Mouse (Mus musculus): Measurements from ENCODE around the gene Serhl. TPM values are rescaled to one million over a fixed set of nuclear protein-coding genes. Genes with fewer than 3 reads are reported as not detected.

The Serhl gene
- polyA plus RNA-seq, 1 experiment from 2014 or later = 29.7 TPM

DNA sequence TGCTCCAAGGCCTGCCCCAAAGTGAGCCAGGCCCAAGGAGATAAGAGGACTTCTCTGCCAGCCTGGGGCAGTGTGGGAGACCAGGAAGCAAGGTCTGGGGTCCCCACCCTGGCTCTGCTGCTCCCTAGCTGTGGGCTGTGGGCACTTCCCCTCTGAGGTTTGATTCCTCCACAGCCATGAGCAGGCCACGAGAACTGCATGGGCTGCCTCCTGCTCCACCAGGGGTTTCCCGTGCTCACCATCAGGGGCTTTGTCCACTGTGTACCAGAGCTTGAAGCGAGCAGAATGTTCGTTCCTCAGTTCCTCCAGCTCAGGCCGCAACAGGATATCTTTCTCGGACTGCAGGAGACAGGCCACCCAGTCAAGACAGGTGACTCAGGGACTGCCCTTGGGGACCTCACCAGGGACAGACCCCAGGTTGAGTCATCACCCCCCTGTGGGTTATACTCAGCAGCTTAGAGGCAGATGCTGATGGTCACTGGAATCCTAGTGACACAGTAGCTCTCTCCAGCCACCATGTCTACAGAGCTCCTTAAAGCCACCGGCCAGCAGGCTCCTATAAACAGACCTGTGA, 69.4 kb downstream of the Serhl start:
- H3K27me3 ChIP-seq = no peaks in the 10 kb centered on the region
- no peak overlapping the region for H3K9ac ChIP-seq
- H3K4me2 ChIP-seq = no peak overlapping the region
- no peaks in the 10 kb centered on the region for H3K9me3 ChIP-seq
- H3K27ac ChIP-seq (replicated peaks) = no peak overlapping the region
- H3K4me3 ChIP-seq = no peak overlapping the region
- H3K36me3 ChIP-seq = peaks cover 35% of the 10 kb centered on the region
- whole genome bisulfite sequencing = 90% methylated on average over 7 of the region's 7 CpGs
- H3K4me1 ChIP-seq (replicated peaks) = no peaks in the 10 kb centered on the region
- no peak for ATAC-seq (ENCODE audit: low FRiP score, low read depth)

DNA sequence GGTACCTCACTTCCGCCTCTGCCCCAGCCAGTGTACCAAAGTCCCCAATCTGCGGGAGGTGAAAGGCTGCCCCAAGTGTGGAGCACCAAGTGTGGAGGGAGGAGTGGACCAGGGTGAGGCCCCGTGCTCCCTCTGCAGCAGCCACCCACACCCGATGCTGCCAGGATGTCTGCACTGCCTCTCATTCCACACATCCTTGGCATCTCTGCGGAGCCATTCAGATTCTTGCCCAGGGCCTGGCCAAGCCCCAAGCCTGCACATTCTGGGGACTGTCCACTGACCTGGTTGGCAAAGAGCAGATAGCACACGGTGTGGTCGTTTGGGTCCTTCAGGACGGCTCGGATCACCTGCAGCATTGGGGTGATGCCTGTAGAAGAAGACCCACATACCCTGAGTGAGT, 70.5 kb downstream of the Serhl start:
- 96% methylated on average over 9 of the region's 9 CpGs for WGBS

DNA sequence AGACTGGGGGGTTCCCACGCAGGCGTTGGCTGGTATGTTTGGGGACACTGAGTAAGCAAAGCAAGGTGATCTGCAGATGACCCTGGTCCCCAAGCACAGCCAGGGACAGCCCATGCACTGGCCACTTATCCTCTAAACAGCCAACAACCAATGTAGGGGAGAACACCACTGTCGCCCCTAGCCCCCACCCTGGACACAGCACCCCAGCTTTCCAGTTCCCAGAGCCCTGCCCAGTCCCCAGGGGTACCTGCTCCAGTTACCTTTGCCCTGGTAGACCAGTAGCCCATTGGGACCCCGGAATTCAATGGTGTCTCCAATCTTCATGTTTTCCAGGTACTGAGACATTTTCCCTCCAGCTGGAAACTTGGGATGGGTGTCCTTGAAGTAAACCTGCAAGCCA, 71.3 kb downstream of the Serhl start:
- H3K9ac ChIP-seq = no peak overlapping the region
- no peaks in the 10 kb centered on the region for H3K4me1 ChIP-seq (replicated peaks)
- H3K27ac ChIP-seq (replicated peaks) = no peak overlapping the region
- H3K4me2 ChIP-seq = no peak overlapping the region
- ATAC-seq (ENCODE audit: low FRiP score, low read depth) = no peak
- WGBS = 92% methylated on average over 4 of the region's 4 CpGs
- peaks cover 31% of the 10 kb centered on the region for H3K36me3 ChIP-seq
- H3K27me3 ChIP-seq = no peaks in the 10 kb centered on the region
- H3K9me3 ChIP-seq = no peaks in the 10 kb centered on the region
- no peak overlapping the region for H3K4me3 ChIP-seq

More for the DNA sequence above, 70.5 kb downstream of the Serhl start:
- Histone ChIP-seq H3K27me3 (no peaks in the 10 kb centered on the region), H3K4me2 (no peak overlapping the region), H3K9me3 (no peaks in the 10 kb centered on the region), H3K9ac (no peak overlapping the region), H3K36me3 (peaks cover 31% of the 10 kb centered on the region), H3K27ac (replicated peaks) (no peak overlapping the region), H3K4me1 (replicated peaks) (no peaks in the 10 kb centered on the region), H3K4me3 (no peak overlapping the region)
- no peak for ATAC-seq (ENCODE audit: low FRiP score, low read depth)

DNA sequence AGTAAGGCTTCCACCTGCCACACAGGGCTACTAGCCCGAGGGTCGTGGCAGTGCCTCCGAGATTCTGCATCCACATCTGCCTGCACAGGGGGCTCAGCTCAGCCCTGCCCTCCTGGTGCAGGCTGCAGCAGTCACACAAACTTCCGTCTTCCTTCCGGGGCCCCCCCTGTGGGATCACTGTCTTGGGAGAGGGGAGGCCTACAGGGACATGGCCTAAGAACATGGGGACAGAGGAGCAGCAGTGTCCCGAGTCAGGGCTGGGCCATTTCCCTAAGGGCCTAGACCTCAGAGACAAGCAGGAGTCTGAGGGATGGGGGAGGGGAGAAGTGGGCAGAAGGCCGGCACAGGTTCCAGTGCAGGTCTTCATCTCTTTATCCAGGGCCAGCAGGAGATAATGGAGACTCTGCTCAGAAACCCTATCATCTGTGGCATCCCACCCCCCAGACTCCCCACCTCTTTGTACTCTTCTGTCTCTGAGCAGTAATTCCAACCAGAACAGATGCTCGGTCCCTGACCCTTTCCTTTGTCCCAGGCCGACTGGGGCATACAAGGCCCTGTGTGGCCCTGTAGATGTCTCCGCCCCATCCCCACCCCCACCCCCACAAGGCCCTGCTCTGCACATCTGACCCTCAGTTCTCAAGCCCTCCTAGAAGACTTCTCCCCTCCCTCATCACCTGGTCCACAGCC, 71.9 kb downstream of the Serhl start:
- no peak overlapping the region for H3K27ac ChIP-seq (replicated peaks)
- H3K36me3 ChIP-seq = peaks cover 31% of the 10 kb centered on the region
- no peaks in the 10 kb centered on the region for H3K4me1 ChIP-seq (replicated peaks)
- ATAC-seq (ENCODE audit: low FRiP score, low read depth) = no peak
- H3K9me3 ChIP-seq = no peaks in the 10 kb centered on the region
- 32% methylated on average over 10 of the region's 10 CpGs for WGBS
- no peak overlapping the region for H3K4me2 ChIP-seq
- H3K9ac ChIP-seq = no peak overlapping the region
- no peaks in the 10 kb centered on the region for H3K27me3 ChIP-seq
- no peak overlapping the region for H3K4me3 ChIP-seq

DNA sequence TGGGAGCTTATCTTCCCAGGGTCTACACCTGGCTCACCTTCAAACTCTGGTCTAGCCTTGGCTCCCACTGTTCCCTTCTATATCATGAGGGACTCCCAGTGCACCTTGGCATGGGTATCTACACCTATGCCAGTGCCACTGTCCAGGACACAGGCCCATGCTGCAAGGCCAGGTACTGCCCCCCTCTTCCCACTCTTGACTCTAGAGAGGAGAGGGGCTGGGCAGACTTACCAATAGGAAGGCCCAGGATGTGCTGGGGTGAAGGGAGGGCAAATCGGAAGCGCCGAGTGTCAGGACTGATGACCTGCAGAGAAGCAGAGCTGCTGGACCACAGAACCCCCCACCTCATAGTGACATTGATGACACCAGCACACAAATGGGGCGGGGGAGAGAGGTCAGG, 72.7 kb downstream of the Serhl start:
- Histone ChIP-seq H3K36me3 (peaks cover 31% of the 10 kb centered on the region), H3K9ac (no peak overlapping the region), H3K4me1 (replicated peaks) (no peaks in the 10 kb centered on the region), H3K27ac (replicated peaks) (no peak overlapping the region), H3K9me3 (no peaks in the 10 kb centered on the region), H3K4me3 (no peak overlapping the region), H3K4me2 (no peak overlapping the region), H3K27me3 (no peaks in the 10 kb centered on the region)
- no peak for ATAC-seq (ENCODE audit: low FRiP score, low read depth)
- WGBS = 91% methylated on average over 4 of the region's 4 CpGs

DNA sequence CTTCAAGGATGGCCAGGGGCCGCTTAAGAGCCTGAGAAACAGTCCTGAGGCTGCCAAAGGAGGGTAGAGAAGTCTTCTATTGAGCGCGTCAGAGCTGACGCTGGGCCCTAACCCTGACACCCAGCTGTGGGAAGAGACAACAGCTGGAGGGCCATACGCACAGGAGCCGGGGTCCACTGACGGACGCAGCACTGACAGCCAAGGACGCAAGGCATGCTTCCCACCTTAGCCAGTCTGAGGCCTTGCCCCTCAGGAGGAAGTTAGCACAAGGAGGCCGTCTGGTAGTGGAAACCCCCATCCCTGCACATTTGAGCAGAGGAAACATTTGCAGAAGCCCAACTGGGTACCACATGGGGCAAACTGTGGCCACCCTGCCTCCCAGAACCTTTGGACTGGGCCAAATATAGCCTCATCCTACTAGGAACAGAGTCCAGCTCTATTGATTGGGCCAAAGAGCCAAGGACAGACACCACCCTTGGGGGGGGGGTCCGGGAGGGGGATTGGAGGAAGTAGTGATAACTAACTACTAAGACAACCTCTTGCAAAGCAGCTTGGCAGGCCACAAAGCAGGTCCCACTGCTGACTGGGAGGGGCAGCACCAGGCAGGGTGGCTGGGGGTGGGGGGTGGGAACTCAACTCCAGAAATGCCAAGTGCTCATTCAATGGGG, 73.6 kb downstream of the Serhl start:
- Histone ChIP-seq H3K4me2 (no peak overlapping the region), H3K9ac (no peak overlapping the region), H3K27ac (replicated peaks) (no peak overlapping the region), H3K9me3 (no peaks in the 10 kb centered on the region), H3K4me3 (no peak overlapping the region), H3K4me1 (replicated peaks) (no peaks in the 10 kb centered on the region; the same call in 1 of the 2 replicates), H3K27me3 (no peaks in the 10 kb centered on the region), H3K36me3 (peaks cover 26% of the 10 kb centered on the region)
- WGBS = 86% methylated on average over 11 of the region's 11 CpGs
- ATAC-seq (ENCODE audit: low FRiP score, low read depth) = no peak

DNA sequence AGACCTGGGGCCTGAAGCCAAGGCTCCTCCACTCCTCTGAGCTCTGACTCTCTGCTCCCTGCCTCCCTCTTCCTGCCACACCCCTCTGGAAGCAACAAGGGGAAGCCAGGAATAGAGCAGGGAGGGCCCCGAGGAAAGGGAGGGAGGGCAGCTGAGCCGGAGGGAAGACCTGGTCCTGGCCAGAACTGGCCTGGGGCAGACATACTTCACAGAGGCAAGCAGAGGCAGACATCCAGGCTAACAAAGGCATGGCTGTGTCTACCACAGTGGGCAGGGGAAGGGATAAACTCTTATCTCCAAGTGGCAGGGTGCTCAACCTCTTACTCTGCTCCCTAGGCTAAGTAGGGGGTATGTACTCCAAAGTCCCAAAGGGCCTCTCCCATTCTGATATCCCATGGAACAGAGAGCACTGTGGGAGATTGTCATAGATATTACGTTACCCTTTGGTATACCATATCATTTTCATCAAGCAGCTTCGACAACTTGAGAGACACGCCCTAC, 75.7 kb downstream of the Serhl start:
- H3K4me2 ChIP-seq = no peak overlapping the region
- ATAC-seq (ENCODE audit: low FRiP score, low read depth) = no peak
- peaks cover 7% of the 10 kb centered on the region for H3K36me3 ChIP-seq
- H3K27me3 ChIP-seq = no peaks in the 10 kb centered on the region
- peaks cover 12% of the 10 kb centered on the region; the same call in 1 of the 2 replicates for H3K4me1 ChIP-seq (replicated peaks)
- no peak overlapping the region for H3K9ac ChIP-seq
- WGBS = 72% methylated on average over 5 of the region's 5 CpGs
- no peak overlapping the region for H3K4me3 ChIP-seq
- no peaks in the 10 kb centered on the region for H3K9me3 ChIP-seq
- no peak overlapping the region for H3K27ac ChIP-seq (replicated peaks)

DNA sequence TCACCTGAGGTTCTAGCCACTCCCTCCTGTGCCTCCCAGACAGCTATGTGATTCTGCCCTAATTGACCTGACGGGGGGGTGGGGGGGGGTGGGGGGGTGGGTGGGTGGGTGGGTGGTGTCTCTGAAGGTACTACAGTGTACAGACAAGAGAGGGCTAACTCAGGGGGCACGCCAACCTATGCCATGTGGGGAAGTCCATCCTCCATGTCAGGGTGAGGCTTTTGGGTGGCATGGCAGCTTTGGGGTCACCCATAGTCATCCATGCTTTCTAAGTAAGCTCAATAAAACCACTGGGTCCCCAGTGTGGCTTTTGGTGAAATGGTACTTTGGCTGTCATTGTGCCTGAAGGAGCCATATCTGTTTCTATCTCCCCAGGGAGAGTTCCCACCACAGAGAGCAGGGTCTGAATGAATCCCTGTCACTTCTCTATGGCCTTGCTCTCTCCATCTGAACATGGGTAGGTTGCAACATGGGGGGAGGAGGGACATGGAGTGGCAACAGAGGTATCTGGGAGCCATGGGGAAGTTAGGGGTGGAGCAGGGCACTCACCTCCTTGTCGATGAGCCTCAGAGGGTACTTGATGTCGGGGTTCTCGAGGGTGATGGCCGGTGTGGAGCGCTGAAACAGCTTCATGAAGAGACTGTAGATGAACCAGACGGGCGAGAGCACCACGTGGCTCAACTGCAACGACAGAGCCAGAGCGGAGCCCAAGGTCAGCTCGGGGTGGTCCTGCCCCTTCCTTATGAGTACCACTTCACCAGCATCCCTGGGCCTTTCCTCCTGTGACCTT, 76.4 kb downstream of the Serhl start:
- Histone ChIP-seq H3K27ac (replicated peaks) (no peak overlapping the region), H3K9me3 (no peaks in the 10 kb centered on the region), H3K4me2 (no peak overlapping the region), H3K36me3 (peaks cover 7% of the 10 kb centered on the region), H3K27me3 (no peaks in the 10 kb centered on the region), H3K4me1 (replicated peaks) (peaks cover 19% of the 10 kb centered on the region), H3K4me3 (no peak overlapping the region), H3K9ac (no peak overlapping the region)
- 96% methylated on average over 13 of the region's 13 CpGs for WGBS
- no peak for ATAC-seq (ENCODE audit: low FRiP score, low read depth)

Other genes with a start within 250 kb of the Serhl start
- gene Tcf20, start 101.6 kb upstream of the Serhl start, polyA plus RNA-seq (2015; fragmentation: Nextera tagmentation; extraction: Ambion mirVana) = 10.4 and 11.4 TPM in 2 replicates
- 2.1 and 2.7 TPM in 2 replicates for gene Nfam1, start 56.2 kb upstream of the Serhl start, polyA plus RNA-seq (2015; fragmentation: Nextera tagmentation; extraction: Ambion mirVana)
- gene Rrp7a, start 33.3 kb downstream of the Serhl start, polyA plus RNA-seq (2015; fragmentation: Nextera tagmentation; extraction: Ambion mirVana) = 74.7 and 78.9 TPM in 2 replicates
- 130 and 132 TPM in 2 replicates for gene Poldip3, start 59.9 kb downstream of the Serhl start, polyA plus RNA-seq (2015; fragmentation: Nextera tagmentation; extraction: Ambion mirVana)
- 116 and 144 TPM in 2 replicates for gene Cyb5r3, start 83.1 kb downstream of the Serhl start, polyA plus RNA-seq (2015; fragmentation: Nextera tagmentation; extraction: Ambion mirVana)
- 4.6 and 5.2 TPM in 2 replicates for gene A4galt, start 162.3 kb downstream of the Serhl start, polyA plus RNA-seq (2015; fragmentation: Nextera tagmentation; extraction: Ambion mirVana)

All from hindbrain, embryonic 15.5 days (tissue).